Mouse (Mus musculus): Measurements from ENCODE around the gene Acbd4. TPM values are rescaled to one million over a fixed set of nuclear protein-coding genes. Genes with fewer than 3 reads are reported as not detected.

Acbd4 gene
- total and polyA plus RNA-seq, 3 experiments: 16.6 to 18.3 TPM; not detected in 1

DNA sequence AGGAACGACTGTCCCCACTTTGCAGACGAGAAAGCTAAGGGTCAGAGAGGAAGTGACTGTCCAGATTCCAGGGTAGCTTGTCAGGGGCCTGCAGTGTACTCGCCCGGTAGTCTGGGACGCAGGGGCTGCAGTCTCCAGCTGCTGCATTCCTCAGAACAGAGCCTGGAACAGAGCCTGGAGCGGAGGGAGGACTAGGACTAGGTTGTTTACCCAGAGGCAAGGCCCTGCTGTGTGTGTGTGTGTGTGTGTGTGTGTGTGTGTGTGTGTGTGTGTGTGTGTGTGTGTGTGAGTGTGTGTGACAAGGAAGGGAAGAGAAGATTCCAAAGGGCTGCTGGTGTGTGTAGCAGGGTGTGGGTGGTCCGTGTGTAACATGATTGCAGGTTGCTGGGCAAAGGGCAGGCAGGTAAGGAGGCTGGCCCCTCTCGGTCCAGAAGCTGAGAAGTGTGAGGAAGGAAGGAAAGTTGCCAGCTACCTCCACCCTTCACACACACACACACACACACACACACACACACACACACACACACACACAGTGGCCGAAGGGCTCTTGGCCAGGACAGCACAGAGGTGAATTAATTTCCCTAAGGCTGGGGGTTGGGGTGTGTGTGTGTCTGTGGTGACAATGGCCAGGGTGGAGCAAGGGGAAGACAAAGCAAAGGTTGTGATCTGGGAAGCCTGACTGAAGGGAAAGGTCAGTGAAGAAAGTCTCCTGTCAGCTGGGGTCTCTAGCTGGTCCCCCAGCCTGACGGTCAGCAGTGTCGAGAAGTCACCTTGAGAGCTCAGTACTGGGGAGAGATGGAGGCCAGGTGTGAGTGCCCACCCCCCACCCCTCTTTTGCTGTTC is 39.8 kb downstream of the Acbd4 start:
- Histone ChIP-seq H3K9ac (ENCODE audit: control insufficient read depth, low read depth, low read length, poor library complexity, severe bottlenecking) (no peak overlapping the region), H3K4me3 (ENCODE audit: control insufficient read depth in 1 of 2, insufficient read depth in 1 of 2, low read depth in 2 of 2, low read length in 2 of 2) (no peak overlapping the region), H3K27me3 (ENCODE audit: control insufficient read depth in 1 of 2, insufficient read depth in 2 of 2, low read length in 2 of 2) (no peaks in the 10 kb centered on the region), H3K79me2 (ENCODE audit: control insufficient read depth, insufficient read depth, low read length, poor library complexity) (no peaks in the 10 kb centered on the region), H3K4me1 (ENCODE audit: control insufficient read depth in 1 of 2, insufficient read depth in 2 of 2, low read length in 2 of 2) (peaks cover 2 to 7% of the 10 kb centered on the region in 2 experiments), H3K9me3 (replicated peaks; ENCODE audit: insufficient read depth, low read length) (no peaks in the 10 kb centered on the region), H3K36me3 (ENCODE audit: control insufficient read depth in 1 of 2, insufficient read depth in 2 of 2, low read length in 2 of 2) (peaks cover 0 to 5% of the 10 kb centered on the region in 2 experiments; a peak in 2 of 4 replicates), H3K27ac (ENCODE audit: control insufficient read depth, low read depth, low read length) (no peak overlapping the region)
- TF ChIP-seq USF1 (IDR thresholded peaks at IDR 0.05; ENCODE audit: low read depth, low read length) (no peak), NRF1 (IDR thresholded peaks at IDR 0.05; ENCODE audit: insufficient read depth, low read depth, low read length, poor library complexity, severe bottlenecking) (no peak)
- no peak for DNase-seq (ENCODE audit: low read depth, low spot score)

GRCm38 (mm10) chr11:103141944-103142255 is 40.4 kb downstream of the Acbd4 start:
- TF ChIP-seq KAT2A (conservative IDR thresholded peaks at IDR 0.05; ENCODE audit: low read depth, low read length): no peak
- TF ChIP-seq EP300 (IDR thresholded peaks at IDR 0.05; ENCODE audit: low read depth in 1 of 2, low read length in 2 of 2): no peak
- peak; percentile 79; the same call in 1 of the 2 replicates for TF ChIP-seq JUND (IDR thresholded peaks at IDR 0.05; ENCODE audit: low read depth, low read length)
- TF ChIP-seq SIN3A (IDR thresholded peaks at IDR 0.05; ENCODE audit: low read length): no peak
- TF ChIP-seq ZNF384 (IDR thresholded peaks at IDR 0.05; ENCODE audit: low read depth, low read length): no peak
- TF ChIP-seq RAD21 (IDR thresholded peaks at IDR 0.05; ENCODE audit: low read depth, low read length): no peak
- Histone ChIP-seq H3K4me3 (ENCODE audit: control insufficient read depth in 1 of 2, insufficient read depth in 1 of 2, low read depth in 2 of 2, low read length in 2 of 2) (no peak overlapping the region), H3K27ac (ENCODE audit: control insufficient read depth, low read depth, low read length) (no peak overlapping the region), H3K79me2 (ENCODE audit: control insufficient read depth, insufficient read depth, low read length, poor library complexity) (no peaks in the 10 kb centered on the region), H3K9ac (ENCODE audit: control insufficient read depth, low read depth, low read length, poor library complexity, severe bottlenecking) (no peak overlapping the region), H3K4me1 (ENCODE audit: control insufficient read depth in 1 of 2, insufficient read depth in 2 of 2, low read length in 2 of 2) (peaks cover 0 to 5% of the 10 kb centered on the region in 2 experiments; a peak in 3 of 4 replicates), H3K36me3 (ENCODE audit: control insufficient read depth in 1 of 2, insufficient read depth in 2 of 2, low read length in 2 of 2) (peaks cover 0 to 4% of the 10 kb centered on the region in 2 experiments; a peak in 1 of 4 replicates), H3K27me3 (ENCODE audit: control insufficient read depth in 1 of 2, insufficient read depth in 2 of 2, low read length in 2 of 2) (no peaks in the 10 kb centered on the region), H3K9me3 (replicated peaks; ENCODE audit: insufficient read depth, low read length) (no peaks in the 10 kb centered on the region)
- no peak for DNase-seq (ENCODE audit: low read depth, low spot score)

DNA sequence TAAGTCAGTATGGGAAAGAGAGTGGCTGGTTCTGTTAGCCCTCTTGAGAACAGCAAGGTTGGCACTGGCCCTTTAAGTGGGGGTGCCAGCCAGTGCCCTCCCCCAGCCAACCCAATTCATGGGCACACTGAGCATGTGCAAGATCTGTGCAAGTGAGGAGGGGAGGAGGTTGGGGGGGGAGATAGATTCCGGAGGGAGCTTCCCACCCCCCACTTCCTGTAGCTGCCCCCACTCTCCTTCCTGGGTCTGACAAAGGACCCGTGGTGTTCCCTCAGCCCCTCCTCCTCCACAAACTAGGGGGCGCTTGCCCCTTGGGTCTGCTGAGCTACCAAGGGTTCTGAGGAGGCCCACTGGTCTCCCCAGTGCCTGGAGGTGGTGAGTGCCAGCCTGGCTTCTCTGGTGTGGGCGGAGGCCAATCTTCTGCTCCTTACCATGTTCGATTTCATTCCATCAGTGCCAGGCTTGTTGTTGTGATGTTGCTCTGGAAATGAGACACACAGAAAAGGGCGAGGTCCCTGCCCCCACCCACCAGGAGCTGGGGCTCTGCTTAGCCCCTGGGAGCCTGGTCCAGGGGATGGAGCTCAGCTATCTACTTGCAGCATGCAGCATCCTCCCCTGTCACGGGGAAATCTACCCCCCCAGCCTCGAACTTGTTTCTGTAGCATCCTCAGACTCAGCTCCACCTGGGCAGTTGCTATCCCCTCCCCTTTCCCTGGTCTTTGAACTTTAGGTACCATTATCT is 41.1 kb downstream of the Acbd4 start:
- peak; percentile 68 for TF ChIP-seq NRF1 (IDR thresholded peaks at IDR 0.05; ENCODE audit: insufficient read depth, low read depth, low read length, poor library complexity, severe bottlenecking)
- TF ChIP-seq BHLHE40 (IDR thresholded peaks at IDR 0.05; ENCODE audit: borderline replicate concordance, low read depth, low read length): no peak
- TF ChIP-seq HCFC1 (IDR thresholded peaks at IDR 0.05; ENCODE audit: low read depth, low read length): 0 out of 2 replicates have a peak, but pooled peaks have one; percentile 28
- TF ChIP-seq USF2 (IDR thresholded peaks at IDR 0.05; ENCODE audit: borderline replicate concordance in 1 of 2, insufficient read depth in 1 of 2, low read depth in 1 of 2, low read length in 2 of 2): no peak
- no peak for TF ChIP-seq MAFK (IDR thresholded peaks at IDR 0.05; ENCODE audit: borderline replicate concordance, low read depth, low read length)
- Histone ChIP-seq H3K27me3 (ENCODE audit: control insufficient read depth in 1 of 2, insufficient read depth in 2 of 2, low read length in 2 of 2) (no peaks in the 10 kb centered on the region), H3K27ac (ENCODE audit: control insufficient read depth, low read depth, low read length) (no peak overlapping the region), H3K36me3 (ENCODE audit: control insufficient read depth in 1 of 2, insufficient read depth in 2 of 2, low read length in 2 of 2) (peaks cover 0 to 4% of the 10 kb centered on the region in 2 experiments; a peak in 1 of 4 replicates), H3K9ac (ENCODE audit: control insufficient read depth, low read depth, low read length, poor library complexity, severe bottlenecking) (peak overlapping the region; percentile 0; the same call in 1 of the 2 replicates), H3K9me3 (replicated peaks; ENCODE audit: insufficient read depth, low read length) (no peaks in the 10 kb centered on the region), H3K4me1 (ENCODE audit: control insufficient read depth in 1 of 2, insufficient read depth in 2 of 2, low read length in 2 of 2) (peaks cover 0 to 5% of the 10 kb centered on the region in 2 experiments; a peak in 3 of 4 replicates), H3K79me2 (ENCODE audit: control insufficient read depth, insufficient read depth, low read length, poor library complexity) (no peaks in the 10 kb centered on the region), H3K4me3 (ENCODE audit: control insufficient read depth in 1 of 2, insufficient read depth in 1 of 2, low read depth in 2 of 2, low read length in 2 of 2) (no peak overlapping the region)
- DNase-seq (ENCODE audit: low read depth, low spot score): peak; percentile 32

Data from MEL (cell line).